Comparison of ENCODE assay signal across 11 mouse cellular contexts in the genomic region with DNA sequence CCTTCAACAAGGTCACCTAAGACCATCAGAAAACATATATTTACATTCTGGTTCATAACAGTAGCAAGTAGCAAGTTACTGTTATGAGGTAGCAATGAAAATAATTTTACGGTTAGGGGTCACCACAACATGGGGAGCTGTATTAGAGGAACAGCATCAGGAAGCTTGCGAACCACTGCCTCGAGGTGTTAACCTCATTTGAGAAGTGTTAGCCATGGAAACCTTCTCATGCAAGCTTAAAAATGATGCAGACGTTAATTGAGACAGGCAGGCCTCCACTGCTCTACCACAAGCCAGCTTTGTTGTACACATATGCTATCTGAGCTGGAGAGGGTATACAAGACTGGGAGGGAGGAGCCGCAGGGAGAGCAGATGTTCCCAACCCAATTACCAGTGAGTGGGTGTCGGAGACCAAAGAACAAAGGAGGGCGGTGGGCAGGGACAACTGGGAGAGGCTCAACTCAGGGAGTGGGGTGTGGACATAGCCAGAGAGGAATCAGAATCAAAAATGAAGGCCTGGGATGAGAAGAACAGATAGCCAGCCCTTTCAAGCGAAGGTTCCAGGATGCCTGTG. TPM values are rescaled to one million over a fixed set of nuclear protein-coding genes. Genes with fewer than 3 reads are reported as not detected.
DNase-seq lines count a peak whose midpoint lies in the region; ATAC-seq and TF ChIP-seq lines count a peak whose summit lies in the region.
"Had no signal": no experiment of that assay in that cellular context is flagged by ENCODE, and none has a peak within 500 bp of the region (broad histone marks: within the 10 kb centered on the region; RNA-seq: fewer than 3 reads in every experiment).

No protein-coding gene starts in this region.

- no peak overlapping the region for H3K27ac ChIP-seq in forebrain, postnatal 0 days (ENCODE audit: low read depth, low read length)
- no peak overlapping the region for H3K27ac ChIP-seq in kidney, embryonic 16.5 days (ENCODE audit: low read length)
- H3K27ac ChIP-seq: macrophage; stomach, postnatal 0 days had no signal

- no peak for TF ChIP-seq POLR2A in brain, embryonic 14.5 days (IDR thresholded peaks at IDR 0.05; ENCODE audit: borderline replicate concordance, extremely low read depth, insufficient read depth, insufficient read length, poor library complexity, severe bottlenecking)

- TF ChIP-seq CTCF in brain, embryonic 14.5 days (IDR thresholded peaks at IDR 0.05; ENCODE audit: borderline replicate concordance, extremely low read depth, insufficient read depth, insufficient read length): no peak
- no peak for TF ChIP-seq CTCF in forebrain, postnatal 0 days (IDR thresholded peaks at IDR 0.05; ENCODE audit: low read depth)

- no peak overlapping the region for H3K9ac ChIP-seq in forebrain, postnatal 0 days
- no peak overlapping the region for H3K9ac ChIP-seq in kidney, embryonic 16.5 days (replicated peaks; ENCODE audit: low read length)

- H3K4me1 ChIP-seq in forebrain, postnatal 0 days (ENCODE audit: insufficient read depth): no peaks in the 10 kb centered on the region
- peaks cover 33% of the 10 kb centered on the region for H3K4me1 ChIP-seq in kidney, embryonic 16.5 days (ENCODE audit: insufficient read depth, low read length)

- no peaks in the 10 kb centered on the region for H3K36me3 ChIP-seq in forebrain, postnatal 0 days (ENCODE audit: insufficient read depth)
- H3K36me3 ChIP-seq in kidney, embryonic 16.5 days (ENCODE audit: insufficient read depth, low read length): no peaks in the 10 kb centered on the region

- no peaks in the 10 kb centered on the region for H3K27me3 ChIP-seq in forebrain, postnatal 0 days (ENCODE audit: insufficient read depth, low read length)
- H3K27me3 ChIP-seq in kidney, embryonic 16.5 days (ENCODE audit: insufficient read depth, low read length): no peaks in the 10 kb centered on the region
- H3K27me3 ChIP-seq: Patski had no signal

- H3K4me2 ChIP-seq in forebrain, postnatal 0 days (ENCODE audit: low read depth): no peak overlapping the region
- H3K4me2 ChIP-seq in kidney, embryonic 16.5 days (replicated peaks; ENCODE audit: low read depth, low read length): no peak overlapping the region

- H3K4me3 ChIP-seq in forebrain, postnatal 0 days (ENCODE audit: low read depth, low read length): no peak overlapping the region
- H3K4me3 ChIP-seq in kidney, embryonic 16.5 days (ENCODE audit: low read length): no peak overlapping the region

- DNase-seq in layer of hippocampus, adult 8-10 months (ENCODE audit: low spot score in 2 of 2): peak; percentile 35
- no peak for DNase-seq in layer of hippocampus, adult 9-10 months (ENCODE audit: low spot score)
- peak; percentile 86 for DNase-seq in brain, embryonic 14.5 days (ENCODE audit: low read depth)
- DNase-seq in forebrain, postnatal 0 days: no peak
- no peak for DNase-seq in cerebellum, postnatal 14 days
- no peak for DNase-seq in cerebellum, adult 9-10 months

- H3K9me3 ChIP-seq in forebrain, postnatal 0 days (ENCODE audit: low read length): no peaks in the 10 kb centered on the region
- no peaks in the 10 kb centered on the region for H3K9me3 ChIP-seq in kidney, embryonic 16.5 days (ENCODE audit: low read length)

- ATAC-seq in forebrain, postnatal 0 days: peak; percentile 51
- ATAC-seq in monocyte, adult 5-6 weeks (replicated peaks; ENCODE audit: insufficient number of reproducible peaks, low FRiP score, low TSS enrichment, poor library complexity, severe bottlenecking): 0 out of 2 replicates have a peak, but pooled peaks have one; percentile 30
- ATAC-seq in kidney, embryonic 16.5 days (ENCODE audit: low FRiP score, low TSS enrichment): no peak
- ATAC-seq: Patski had no signal

- 52% methylated on average over 8 of the region's 8 CpGs for WGBS in forebrain, postnatal 0 days
- WGBS in kidney, embryonic 16.5 days: 73% methylated on average over 8 of the region's 8 CpGs

RNA-seq across cellular contexts. Expression of gene Med4, which starts 33.4 kb away (rescaled TPM):
- total RNA-seq in layer of hippocampus, adult 8-10 months (2022): 10 to 100 TPM; 29.6 to 31.9 (median 30.7) TPM
- 47.9 and 52.2 TPM in 2 replicates for polyA plus RNA-seq in brain, embryonic 14.5 days (2012; rRNA removed)
- total RNA-seq in forebrain, postnatal 0 days (2014; rRNA removed): 38.4 and 50.7 TPM in 2 replicates
- polyA plus RNA-seq in forebrain, postnatal 0 days (2015; fragmentation: Nextera tagmentation; extraction: Ambion mirVana): 85.4 and 89.6 TPM in 2 replicates
- total RNA-seq in monocyte, adult 5-6 weeks (2017): 65.7 to 85.4 TPM (median 76.7 TPM) in 3 replicates
- 93.2 and 94.5 TPM in 2 replicates for polyA plus RNA-seq in kidney, embryonic 16.5 days (2015; fragmentation: Nextera tagmentation; extraction: Ambion mirVana)

RNA-seq across cellular contexts. Expression of gene Sucla2, which starts 48.7 kb away (rescaled TPM):
- total RNA-seq in layer of hippocampus, adult 8-10 months (2022): 100 to 1,000 TPM; 143 to 164 (median 157) TPM
- polyA plus RNA-seq in brain, embryonic 14.5 days (2012; rRNA removed): 46.0 and 52.8 TPM in 2 replicates
- 95.7 and 106 TPM in 2 replicates for total RNA-seq in forebrain, postnatal 0 days (2014; rRNA removed)
- polyA plus RNA-seq in forebrain, postnatal 0 days (2015; fragmentation: Nextera tagmentation; extraction: Ambion mirVana): 144 and 148 TPM in 2 replicates
- 79.3 to 102 TPM (median 99.6 TPM) in 3 replicates for total RNA-seq in monocyte, adult 5-6 weeks (2017)
- 128 and 139 TPM in 2 replicates for polyA plus RNA-seq in kidney, embryonic 16.5 days (2015; fragmentation: Nextera tagmentation; extraction: Ambion mirVana)

Comparison
In these comparisons a context has a peak if more than half of its experiments do, and no peak if none do; other contexts are left out.
1. DNase-seq: peak in layer of hippocampus, adult 8-10 months (2 of 2) and brain, embryonic 14.5 days (single experiment); none in layer of hippocampus, adult 9-10 months (single experiment), forebrain, postnatal 0 days (single experiment), cerebellum, postnatal 14 days (0 of 2) and cerebellum, adult 9-10 months (single experiment).